Mouse (Mus musculus): ENCODE measurements around the gene March6.

GRCm38 (mm10) chr15:31454861-31455295 lies 76.0 kb downstream of the March6 start:
- TF ChIP-seq CTCF (IDR thresholded peaks at IDR 0.05; ENCODE audit: low read depth), result no peak
- no peak for TF ChIP-seq EP300 (optimal IDR thresholded peaks at IDR 0.05)
